Mouse (Mus musculus) hindbrain, postnatal 0 days (tissue): ENCODE data around the gene Vac14. TPM values are rescaled to one million over a fixed set of nuclear protein-coding genes. Genes with fewer than 3 reads are reported as not detected.

ENCODE experiments used
- ATAC-seq: fragments of 200-750 bp; cut with Nextera tagmentation; 2 replicates; pipeline ENCODE4 v1.8.0; 2017; ENCODE audit warnings: mild to moderate bottlenecking, moderate TSS enrichment, moderate library complexity
- DNase-seq: peaks from one replicate; pipeline ENCODE4 v3.0.0-alpha.2; 2015; ENCODE audit warnings: low spot score
- H3K27ac ChIP-seq: fragments of 300-500 bp; sonication (generic); 2 replicates; pipeline ENCODE4 v1.5.1; 2014; ENCODE audit warnings: mild to moderate bottlenecking
- H3K27me3 ChIP-seq: fragments of 300-500 bp; sonication (generic); 2 replicates; pipeline ENCODE4 v1.6.1; 2014; ENCODE audit warnings: low read length, mixed read lengths; ENCODE audit not compliant: insufficient read depth
- H3K36me3 ChIP-seq: fragments of 300-500 bp; sonication (generic); 2 replicates; pipeline ENCODE4 v1.6.1; 2014; ENCODE audit warnings: low read length, mixed read lengths; ENCODE audit not compliant: insufficient read depth
- H3K4me1 ChIP-seq: fragments of 300-500 bp; sonication (generic); 2 replicates; pipeline ENCODE4 v1.6.1; 2014; ENCODE audit warnings: antibody characterized with exemption, low read length, mixed read lengths; ENCODE audit not compliant: insufficient read depth
- H3K4me2 ChIP-seq: fragments of 300-500 bp; sonication (generic); 2 replicates; pipeline ENCODE4 v1.6.1; 2014; ENCODE audit warnings: low read depth, mild to moderate bottlenecking, low read length, moderate library complexity, mixed read lengths
- H3K4me3 ChIP-seq: fragments of 300-500 bp; sonication (generic); 2 replicates; pipeline ENCODE4 v1.5.1; 2014; ENCODE audit warnings: low read length
- H3K9ac ChIP-seq: fragments of 300-500 bp; sonication (generic); replicated peaks from 2 replicates; pipeline ENCODE4 v1.6.1; 2014; ENCODE audit warnings: mild to moderate bottlenecking, low read length, moderate library complexity, mixed read lengths
- H3K9me3 ChIP-seq: fragments of 300-500 bp; sonication (generic); 2 replicates; pipeline ENCODE4 v1.6.1; 2016; ENCODE audit warnings: low read length, mixed read lengths
- CTCF ChIP-seq: IDR thresholded peaks from 2 replicates; pipeline ENCODE4 v1.5.1; 2016; ENCODE audit warnings: antibody characterized with exemption, control low read depth, low read depth
- WGBS: fragments of 180-500 bp; shearing (Covaris S2); extraction: QIAGEN DNeasy Blood & Tissue Kit; methylation state at CpG from one replicate; pipeline ENCODE4 v1.1.7; 2014; 5-methylcytosine and 5-hydroxymethylcytosine counted together
- polyA plus RNA-seq: library from polyadenylated mRNA; unstranded; fragments of >200 nt; fragmentation: Nextera tagmentation; extraction: Ambion mirVana; gene quantifications from 2 replicates; pipeline ENCODE4 v1.2.1, GENCODE M21; 2015
- total RNA-seq: library from RNA; depleted of rRNA; stranded (reverse); fragments of >200 nt; gene quantifications from 2 replicates; pipeline ENCODE4 v1.2.3, GENCODE M21; 2014; rRNA removed

Gene Vac14
- 42.1 and 44.1 TPM in 2 replicates for total RNA-seq
- 22.4 and 26.1 TPM in 2 replicates for polyA plus RNA-seq

GRCm38 (mm10) chr8:110618391-110619207, at the start of gene Vac14:
Gene Vac14, plus strand, starts transcription at chr8:110618585.
- TF ChIP-seq CTCF: no peak
- no peaks in the 10 kb centered on the region for H3K27me3 ChIP-seq
- peak within 1 kb of the TSS; percentile 90 for H3K4me2 ChIP-seq
- WGBS: under 1% methylated on average over 55 of the region's 67 CpGs
- peak; percentile 98 for DNase-seq
- H3K9me3 ChIP-seq: no peaks in the 10 kb centered on the region
- peak; percentile 97 for ATAC-seq
- H3K27ac ChIP-seq: peak within 1 kb of the TSS; percentile 77
- H3K4me3 ChIP-seq: peak within 1 kb of the TSS; percentile 94
- no peaks in the 10 kb centered on the region for H3K36me3 ChIP-seq
- peaks cover 12% of the 10 kb centered on the region for H3K4me1 ChIP-seq
- peak within 1 kb of the TSS; percentile 79 for H3K9ac ChIP-seq

- H3K4me1 ChIP-seq: no peaks in the 10 kb centered on the region
- TF ChIP-seq CTCF: no peak
- H3K9ac ChIP-seq: no peak overlapping the region
- no peak overlapping the region for H3K27ac ChIP-seq
- WGBS: 88% methylated on average over 9 of the region's 9 CpGs
- H3K36me3 ChIP-seq: no peaks in the 10 kb centered on the region
- H3K4me2 ChIP-seq: no peak overlapping the region
- ATAC-seq (no peak), DNase-seq (no peak)
- H3K4me3 ChIP-seq: no peak overlapping the region
- no peaks in the 10 kb centered on the region for H3K27me3 ChIP-seq
- no peaks in the 10 kb centered on the region for H3K9me3 ChIP-seq
Measured at GRCm38 (mm10) chr8:110592641-110593040, 25.7 kb upstream of the Vac14 start.

- H3K4me2 ChIP-seq: no peak overlapping the region
- WGBS: 88% methylated on average over 6 of the region's 6 CpGs
- no peak overlapping the region for H3K27ac ChIP-seq
- DNase-seq (no peak), ATAC-seq (no peak)
- TF ChIP-seq CTCF: no peak
- no peaks in the 10 kb centered on the region for H3K27me3 ChIP-seq
- H3K36me3 ChIP-seq: no peaks in the 10 kb centered on the region
- H3K4me3 ChIP-seq: no peak overlapping the region
- no peaks in the 10 kb centered on the region for H3K9me3 ChIP-seq
- H3K9ac ChIP-seq: no peak overlapping the region
- no peaks in the 10 kb centered on the region for H3K4me1 ChIP-seq
Measured at GRCm38 (mm10) chr8:110594164-110594563, 24.2 kb upstream of the Vac14 start.

GRCm38 (mm10) chr8:110604556-110604955, 13.8 kb upstream of the Vac14 start:
- DNase-seq (peak; percentile 62), ATAC-seq (no peak)
- WGBS: 4% methylated on average over 1 of the region's 1 CpGs
- H3K36me3 ChIP-seq: no peaks in the 10 kb centered on the region
- no peak overlapping the region for H3K4me3 ChIP-seq
- H3K4me2 ChIP-seq: no peak overlapping the region
- no peaks in the 10 kb centered on the region; the same call in 1 of the 2 replicates for H3K27me3 ChIP-seq
- no peaks in the 10 kb centered on the region for H3K4me1 ChIP-seq
- no peaks in the 10 kb centered on the region for H3K9me3 ChIP-seq
- H3K27ac ChIP-seq: no peak overlapping the region
- peak; percentile 60 for TF ChIP-seq CTCF
- no peak overlapping the region for H3K9ac ChIP-seq

GRCm38 (mm10) chr8:110605401-110606015, 12.9 kb upstream of the Vac14 start:
- Histone ChIP-seq H3K27ac (no peak overlapping the region), H3K4me3 (no peak overlapping the region), H3K4me1 (no peaks in the 10 kb centered on the region), H3K36me3 (no peaks in the 10 kb centered on the region), H3K9me3 (no peaks in the 10 kb centered on the region), H3K27me3 (no peaks in the 10 kb centered on the region), H3K4me2 (no peak overlapping the region), H3K9ac (no peak overlapping the region)
- TF ChIP-seq CTCF: no peak
- 51% methylated on average over 6 of the region's 6 CpGs for WGBS
- ATAC-seq (no peak), DNase-seq (peak; percentile 6)

- Histone ChIP-seq H3K4me3 (no peak overlapping the region), H3K36me3 (no peaks in the 10 kb centered on the region), H3K4me2 (no peak overlapping the region), H3K9ac (no peak overlapping the region), H3K27me3 (no peaks in the 10 kb centered on the region), H3K9me3 (no peaks in the 10 kb centered on the region), H3K4me1 (peaks cover 12% of the 10 kb centered on the region), H3K27ac (no peak overlapping the region)
- DNase-seq (no peak), ATAC-seq (no peak)
- no peak for TF ChIP-seq CTCF
- WGBS: 91% methylated on average over 3 of the region's 3 CpGs
Measured at GRCm38 (mm10) chr8:110615730-110616129, 2.7 kb upstream of the Vac14 start.
